Mouse (Mus musculus): ENCODE results near the gene Dhdds. TPM values are rescaled to one million over a fixed set of nuclear protein-coding genes. Genes with fewer than 3 reads are reported as not detected.

The Dhdds gene
- total RNA-seq, 2 experiments from 2014 or later = 17.9 to 28.9 TPM

DNA sequence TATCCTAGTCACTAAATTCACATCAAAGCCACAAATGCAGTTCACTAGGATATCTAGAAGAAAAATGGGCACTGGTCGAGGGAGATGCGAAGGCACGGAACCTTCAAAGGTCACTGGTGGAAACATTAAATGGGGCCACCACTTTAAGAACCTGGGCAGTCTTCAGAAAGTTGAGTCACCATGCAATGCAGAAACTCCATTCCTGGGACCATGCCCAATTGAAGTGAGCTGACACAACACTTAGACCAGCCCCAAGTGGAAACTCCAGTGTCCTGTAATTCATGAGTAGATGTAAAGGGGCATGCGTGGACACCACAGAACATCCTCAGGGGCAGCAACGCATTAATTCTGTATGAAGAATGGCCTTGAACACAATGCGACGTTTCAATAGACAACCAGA, 38.2 kb downstream of the Dhdds start:
- ATAC-seq (ENCODE audit: poor library complexity, severe bottlenecking) = no peak

DNA sequence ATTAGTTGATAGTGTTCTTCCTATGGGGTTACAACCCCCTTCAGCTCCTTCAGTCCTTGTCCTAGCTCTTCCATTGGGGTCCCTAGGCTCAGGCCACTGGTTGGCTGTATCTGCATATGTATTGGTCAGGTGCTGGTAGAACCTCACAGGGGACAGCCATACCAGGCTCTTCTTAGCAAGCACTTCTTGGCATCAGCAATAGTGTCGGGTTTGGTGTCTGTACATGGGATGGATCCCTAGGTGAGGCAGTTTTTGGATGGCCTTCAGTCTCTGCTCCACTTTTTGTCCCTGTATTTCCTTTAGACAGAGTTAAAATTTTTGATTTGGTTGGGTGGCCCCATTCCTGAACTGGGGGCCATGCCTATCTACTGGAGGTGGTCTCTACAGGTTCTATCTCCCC, 41.8 kb downstream of the Dhdds start:
- ATAC-seq (ENCODE audit: poor library complexity, severe bottlenecking) = no peak

DNA sequence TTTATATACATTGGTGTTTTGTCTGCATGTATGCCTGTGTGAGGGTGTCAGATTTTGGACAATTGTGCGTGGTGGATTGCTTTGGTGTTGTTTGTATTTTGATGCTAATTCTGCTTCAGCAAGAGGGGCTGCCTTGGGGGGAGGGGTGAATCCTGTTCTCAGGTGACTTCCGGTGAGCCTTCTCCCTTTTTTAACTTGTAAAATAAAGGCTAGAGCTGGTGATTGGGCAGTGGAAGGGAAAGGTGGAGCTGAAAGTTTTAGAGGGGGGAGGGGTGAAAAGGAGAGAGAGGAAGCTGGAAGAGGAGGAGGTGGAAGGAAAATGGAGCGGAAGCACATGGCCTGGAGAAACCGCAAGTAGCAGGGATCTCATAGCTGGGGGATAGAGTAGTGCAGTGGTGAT, 44.4 kb downstream of the Dhdds start:
- no peak for ATAC-seq (ENCODE audit: poor library complexity, severe bottlenecking)

DNA sequence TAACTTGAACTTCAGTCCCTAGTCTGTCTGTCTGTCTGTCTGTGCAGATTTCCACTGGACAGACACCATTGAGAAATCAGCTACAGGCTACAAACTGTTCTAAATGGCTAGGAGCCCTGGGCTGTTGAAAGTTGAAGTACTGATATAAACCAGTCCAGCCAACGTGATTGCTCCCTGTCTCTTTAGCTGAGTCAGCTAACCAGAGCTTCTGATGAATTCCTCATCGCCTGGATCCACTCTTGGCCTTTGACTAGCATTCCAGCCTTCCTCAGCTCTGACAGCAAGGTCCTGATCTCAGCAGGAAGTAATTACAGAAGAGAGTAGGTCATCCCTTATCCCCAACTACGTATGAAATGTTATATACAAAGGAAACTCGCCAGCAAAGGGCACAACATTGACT, 54.0 kb downstream of the Dhdds start:
- ATAC-seq (ENCODE audit: poor library complexity, severe bottlenecking) = no peak

DNA sequence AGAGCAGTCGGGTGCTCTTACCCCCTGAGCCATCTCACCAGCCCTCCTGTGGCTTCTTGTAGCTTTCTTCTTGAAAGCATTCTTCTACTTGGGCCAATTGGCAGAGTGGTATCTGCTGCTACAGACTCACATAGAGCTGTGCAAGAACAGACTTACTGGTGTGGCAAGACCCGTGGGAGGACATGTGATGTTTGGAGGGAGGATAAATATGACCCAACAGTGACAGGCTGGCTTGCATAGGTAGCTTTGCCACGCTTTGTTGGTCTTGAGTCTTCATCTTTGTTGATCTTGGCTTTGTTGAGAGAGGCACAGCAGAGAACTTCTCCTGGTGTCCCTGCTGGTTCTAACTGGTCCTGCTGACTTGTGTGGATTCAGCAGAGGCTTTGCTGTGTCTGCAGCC, 56.9 kb downstream of the Dhdds start:
- no peak for ATAC-seq (ENCODE audit: poor library complexity, severe bottlenecking)

DNA sequence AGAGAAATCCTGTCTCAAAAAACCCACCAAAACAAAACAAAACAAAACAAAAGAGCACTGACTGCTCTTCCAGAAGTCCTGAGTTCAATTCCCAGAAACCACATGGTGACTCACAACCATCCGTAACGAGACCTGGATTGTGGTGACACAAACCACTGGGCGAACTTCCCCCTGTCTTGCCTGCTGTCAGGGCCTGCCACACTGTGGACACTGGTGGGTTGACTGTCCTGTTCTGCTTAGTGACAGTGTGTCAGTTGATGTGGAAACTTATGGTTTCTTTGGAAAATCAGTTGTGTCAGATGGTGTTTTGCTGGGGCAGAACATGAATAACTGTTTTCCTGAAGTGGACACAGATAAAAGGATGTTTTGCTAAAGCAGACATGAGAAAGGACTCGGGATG, 58.0 kb downstream of the Dhdds start:
- ATAC-seq (ENCODE audit: poor library complexity, severe bottlenecking) = peak; percentile 72

DNA sequence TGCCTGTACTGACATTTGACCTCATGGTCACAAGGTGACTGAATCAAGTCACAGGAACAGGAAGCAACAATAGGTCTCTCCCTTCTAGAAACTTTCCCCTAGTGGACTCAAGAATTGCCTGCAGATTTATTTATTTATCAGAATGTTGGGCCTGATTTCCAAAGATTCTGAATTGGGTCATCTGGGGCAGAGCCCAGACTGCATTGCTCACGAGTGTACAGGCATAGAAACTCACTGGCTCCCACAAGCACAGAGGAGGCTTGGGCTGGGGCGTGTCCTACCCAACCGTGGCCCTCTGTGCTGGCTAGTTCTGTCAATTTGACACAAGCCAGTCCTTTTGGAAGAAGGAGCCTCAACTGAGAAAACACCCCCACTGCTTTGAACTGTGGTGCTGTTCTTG, 59.1 kb downstream of the Dhdds start:
- ATAC-seq (ENCODE audit: poor library complexity, severe bottlenecking) = no peak

DNA sequence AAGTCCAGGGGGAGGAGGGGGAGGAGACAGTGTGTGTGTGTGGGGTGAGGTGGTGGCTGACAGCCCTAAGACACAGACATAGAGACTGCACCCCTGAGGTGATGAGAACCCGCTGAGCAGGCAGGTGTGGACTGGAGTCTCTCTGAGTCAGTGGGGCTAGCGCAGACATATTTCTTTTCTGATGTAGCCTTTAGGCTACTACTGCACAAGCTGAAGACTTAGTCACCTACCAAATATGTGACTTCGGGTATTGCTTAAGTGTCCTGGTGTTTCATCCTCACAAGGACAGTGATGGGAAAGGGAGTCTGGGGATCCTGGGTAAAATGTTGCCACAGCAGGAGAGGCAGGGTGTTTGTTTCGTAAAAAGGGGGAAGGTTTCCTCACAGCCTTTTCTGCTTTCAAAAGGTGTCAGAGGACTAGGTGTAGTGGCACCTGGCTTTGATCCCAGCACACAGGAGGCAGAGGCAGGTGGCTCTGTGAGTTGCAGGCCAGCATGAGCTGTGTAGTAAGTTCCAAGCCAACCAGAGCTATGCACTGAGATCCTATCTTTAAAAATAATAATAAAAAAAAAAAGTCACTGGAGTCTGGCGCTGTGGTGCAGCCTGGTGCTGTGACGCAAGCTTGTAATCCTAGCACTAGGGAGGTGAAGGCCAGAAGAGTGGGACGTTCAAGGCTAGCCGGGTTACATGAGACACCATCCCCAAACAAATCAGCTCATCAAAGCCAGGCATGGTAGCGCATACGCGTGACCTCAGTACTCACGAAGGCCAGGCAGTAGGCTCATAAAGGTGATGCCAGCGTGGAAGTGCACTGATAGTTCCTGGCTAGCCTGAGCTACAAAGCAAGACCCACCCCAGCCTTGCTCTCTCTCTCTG, 60.1 kb downstream of the Dhdds start:
- ATAC-seq (ENCODE audit: poor library complexity, severe bottlenecking) = no peak

DNA sequence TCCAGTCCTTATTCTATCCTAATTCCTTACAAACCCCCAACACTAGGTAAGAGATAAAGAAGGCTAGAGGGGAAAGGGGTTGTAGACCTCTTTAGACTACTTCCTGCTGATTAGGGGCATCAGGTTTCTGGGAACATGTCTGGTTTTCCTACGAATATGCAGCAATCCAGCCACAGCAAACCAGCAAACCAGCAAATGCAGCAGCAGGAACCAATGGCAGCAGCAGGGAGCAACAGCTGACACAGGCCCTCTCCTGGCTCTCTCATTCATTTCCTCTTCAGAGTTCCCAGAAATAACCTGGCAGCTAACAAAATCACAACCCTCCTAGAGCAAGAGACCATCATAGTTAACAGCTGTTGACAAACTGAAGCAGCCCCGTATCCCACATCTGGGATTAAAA, 62.6 kb downstream of the Dhdds start:
- no peak for ATAC-seq (ENCODE audit: poor library complexity, severe bottlenecking)

DNA sequence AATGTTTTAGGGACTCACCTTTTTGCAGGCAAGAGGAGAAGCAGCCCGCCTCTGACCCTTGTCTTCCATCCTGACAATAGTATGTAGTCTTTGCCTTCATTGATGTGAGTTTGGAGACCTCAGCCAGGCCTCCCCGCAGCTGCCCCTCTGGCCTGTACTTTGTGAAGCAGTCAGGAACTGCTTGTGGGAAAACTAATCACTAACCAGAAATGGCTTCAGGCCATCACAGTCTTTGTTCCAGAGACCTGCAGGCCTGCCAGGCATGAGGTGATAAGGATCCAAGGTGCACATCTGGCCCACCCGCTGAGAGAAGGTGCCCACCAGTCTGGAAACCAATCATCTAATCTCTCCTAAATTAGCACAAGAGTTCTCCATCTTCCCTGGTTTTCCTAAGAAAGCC, 68.9 kb downstream of the Dhdds start:
- no peak for ATAC-seq (ENCODE audit: poor library complexity, severe bottlenecking)

DNA sequence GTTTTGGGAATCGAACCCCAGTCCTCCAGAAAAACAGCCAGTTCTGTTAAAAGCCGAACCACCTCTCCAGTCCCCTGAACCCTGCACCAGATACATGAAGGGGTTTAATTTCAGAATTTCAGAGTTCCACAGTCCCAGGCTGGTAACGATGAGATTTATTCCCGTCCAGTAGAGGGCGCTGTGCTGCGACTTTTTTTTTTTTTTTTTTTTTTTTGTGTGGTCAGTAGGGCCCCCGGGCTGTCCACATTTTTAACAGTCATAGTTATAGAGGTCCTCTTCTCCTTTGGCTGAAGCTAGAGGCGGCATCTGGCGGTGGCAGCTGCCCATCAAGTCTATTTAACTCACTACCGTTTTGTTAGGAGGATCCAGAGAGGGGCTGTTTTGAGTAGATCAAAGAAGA, 69.4 kb downstream of the Dhdds start:
- ATAC-seq (ENCODE audit: poor library complexity, severe bottlenecking) = peak; percentile 71

DNA sequence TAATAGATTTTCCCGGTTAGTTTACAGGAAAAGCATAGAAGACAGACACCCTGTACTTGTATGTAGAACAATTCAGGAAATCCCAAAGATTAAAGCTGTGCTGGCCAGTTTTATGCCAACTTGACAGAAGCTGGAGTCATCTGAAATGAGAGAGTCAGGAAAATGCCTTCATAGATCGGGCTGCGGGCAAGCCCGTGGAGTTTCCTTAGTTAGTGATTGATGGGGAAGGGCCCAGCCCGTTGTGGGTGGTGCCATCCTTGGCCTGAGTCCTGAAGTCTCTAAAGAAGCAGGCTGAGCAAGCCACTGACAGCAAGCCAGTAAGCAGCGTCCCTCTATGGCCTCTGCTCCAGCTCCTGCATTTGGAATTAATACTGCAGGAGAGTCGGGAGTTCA, 71.4 kb downstream of the Dhdds start:
- ATAC-seq (ENCODE audit: poor library complexity, severe bottlenecking) = no peak

DNA sequence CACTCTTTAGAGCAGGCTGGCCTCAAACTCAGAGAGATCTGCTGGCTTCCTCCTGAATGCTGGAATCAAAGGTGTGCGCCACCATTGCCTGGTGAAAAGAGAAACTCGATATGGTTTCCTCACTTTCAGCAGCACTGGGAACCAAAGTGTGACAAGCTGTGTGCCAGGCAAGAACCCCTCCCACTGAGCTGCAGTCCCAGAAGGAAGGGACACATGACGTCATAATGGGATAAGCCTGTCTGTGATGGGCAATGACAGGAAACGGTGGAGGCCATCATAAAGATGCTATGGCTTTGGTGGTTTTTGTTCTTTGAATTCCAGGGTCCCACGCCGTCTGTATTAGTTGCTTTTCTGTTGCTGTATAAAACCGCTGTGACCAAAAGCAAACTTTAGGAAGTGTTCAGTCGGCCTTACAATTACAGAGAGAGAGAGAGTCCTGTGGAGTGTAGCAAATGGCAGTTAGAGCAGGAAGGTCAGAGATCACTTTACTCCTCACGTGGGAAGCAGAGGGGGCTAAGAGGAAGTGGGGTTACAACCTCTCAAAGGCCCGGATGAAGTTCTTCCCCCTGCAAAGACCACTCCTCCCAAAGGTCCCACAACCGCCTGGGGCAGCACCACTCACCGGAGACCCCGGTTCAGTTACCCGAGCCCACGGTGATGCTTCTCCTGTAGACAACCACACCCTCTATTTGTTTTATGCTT, 72.0 kb downstream of the Dhdds start:
- ATAC-seq (ENCODE audit: poor library complexity, severe bottlenecking) = peak; percentile 67

DNA sequence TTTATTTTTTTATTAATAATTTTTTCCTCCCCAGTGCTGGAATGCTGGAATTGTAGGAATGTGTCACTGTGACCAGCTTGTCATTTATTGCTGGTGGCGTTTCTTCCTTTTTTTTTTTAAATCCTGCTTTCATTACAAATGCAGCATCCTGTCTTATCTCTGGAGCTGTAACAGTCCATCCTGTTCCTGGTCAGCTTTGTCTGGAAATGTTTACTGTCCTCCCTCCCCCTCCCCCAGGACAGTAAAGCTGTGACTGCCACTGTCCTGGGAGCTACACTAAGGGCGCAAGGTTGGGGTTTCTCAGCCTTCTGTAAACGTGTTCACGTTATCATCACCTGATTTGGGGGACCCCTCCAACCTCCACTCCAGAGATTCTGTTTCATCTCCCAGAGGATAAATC, 75.5 kb downstream of the Dhdds start:
- no peak for ATAC-seq (ENCODE audit: poor library complexity, severe bottlenecking)

DNA sequence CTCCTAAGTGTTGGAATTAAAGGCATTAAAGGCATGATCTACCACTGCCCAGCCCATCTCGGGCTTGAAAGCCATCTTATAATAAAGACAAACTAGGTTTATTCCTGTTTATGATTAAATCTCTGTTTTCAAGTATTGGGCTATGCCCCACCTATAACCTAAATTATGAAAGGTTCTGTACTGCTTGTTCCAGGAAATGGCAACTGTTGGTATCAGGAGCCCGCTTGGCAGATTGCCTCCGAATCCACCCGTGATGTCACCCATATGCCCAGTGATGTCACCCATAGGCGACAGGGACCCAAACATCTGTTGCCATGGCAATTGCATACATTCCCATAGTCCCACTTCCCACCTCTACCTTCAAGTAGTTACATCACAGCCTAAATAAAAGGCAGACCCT, 77.0 kb downstream of the Dhdds start:
- ATAC-seq (ENCODE audit: poor library complexity, severe bottlenecking) = no peak

Other genes with a start within 250 kb of the Dhdds start
- 95.9 and 112 TPM in 2 replicates for gene Arid1a, start 244.1 kb downstream of the Dhdds start, total RNA-seq (2015)
- gene Arid1a, start 244.1 kb downstream of the Dhdds start, total RNA-seq (2017) = 29.7 and 40.6 TPM in 2 replicates
- 109 and 112 TPM in 2 replicates for gene Rps6ka1, start 113.1 kb downstream of the Dhdds start, total RNA-seq (2015)
- gene Rps6ka1, start 113.1 kb downstream of the Dhdds start, total RNA-seq (2017) = 156 and 160 TPM in 2 replicates
- 1,486 and 1,526 TPM in 2 replicates for gene Hmgn2, start 32.3 kb downstream of the Dhdds start, total RNA-seq (2015)
- 700 and 725 TPM in 2 replicates for gene Hmgn2, start 32.3 kb downstream of the Dhdds start, total RNA-seq (2017)
- 4.8 TPM in 2 replicates for gene Lin28a, start 17.9 kb upstream of the Dhdds start, total RNA-seq (2015)
- 30.8 and 36.5 TPM in 2 replicates for gene Lin28a, start 17.9 kb upstream of the Dhdds start, total RNA-seq (2017)
- gene Zfp683, start 52.9 kb upstream of the Dhdds start, total RNA-seq (2015) = 0.20 and 0.66 TPM in 2 replicates
- gene Zfp683, start 52.9 kb upstream of the Dhdds start, total RNA-seq (2017) = not detected in 2 replicates
- gene Crybg2, start 59.9 kb upstream of the Dhdds start, total RNA-seq (2015) = 1.1 and 1.9 TPM in 2 replicates
- gene Crybg2, start 59.9 kb upstream of the Dhdds start, total RNA-seq (2017) = 0.04 and 0.15 TPM in 2 replicates
- gene Cd52, start 94.2 kb upstream of the Dhdds start, total RNA-seq (2015) = 2,426 and 2,524 TPM in 2 replicates
- gene Cd52, start 94.2 kb upstream of the Dhdds start, total RNA-seq (2017) = 3,236 and 3,524 TPM in 2 replicates
- gene Ubxn11, start 101.7 kb upstream of the Dhdds start, total RNA-seq (2015) = 0.89 and 1.8 TPM in 2 replicates
- 1.7 and 2.9 TPM in 2 replicates for gene Ubxn11, start 101.7 kb upstream of the Dhdds start, total RNA-seq (2017)
- 1,305 and 1,385 TPM in 2 replicates for gene Sh3bgrl3, start 127.9 kb upstream of the Dhdds start, total RNA-seq (2015)
- 523 and 622 TPM in 2 replicates for gene Sh3bgrl3, start 127.9 kb upstream of the Dhdds start, total RNA-seq (2017)
- gene Cep85, start 186.2 kb upstream of the Dhdds start, total RNA-seq (2015) = 11.4 and 20.6 TPM in 2 replicates
- gene Cep85, start 186.2 kb upstream of the Dhdds start, total RNA-seq (2017) = 17.7 TPM in 2 replicates
- 0.07 TPM in 1 of 2 replicates, not detected in the other for gene Gm7534, start 202.1 kb upstream of the Dhdds start, total RNA-seq (2015)
- not detected in 2 replicates for gene Gm7534, start 202.1 kb upstream of the Dhdds start, total RNA-seq (2017)
- not detected in 2 replicates for gene Catsper4, start 226.5 kb upstream of the Dhdds start, total RNA-seq (2015)
- gene Catsper4, start 226.5 kb upstream of the Dhdds start, total RNA-seq (2017) = not detected in 2 replicates
- 0.11 TPM in 1 of 2 replicates, not detected in the other for gene Cnksr1, start 237.5 kb upstream of the Dhdds start, total RNA-seq (2015)
- gene Cnksr1, start 237.5 kb upstream of the Dhdds start, total RNA-seq (2017) = not detected in 2 replicates
- not detected in 2 replicates for gene E130218I03Rik, start 242.7 kb upstream of the Dhdds start, total RNA-seq (2015)
- gene E130218I03Rik, start 242.7 kb upstream of the Dhdds start, total RNA-seq (2017) = not detected in 2 replicates
- gene Zfp593, start 244.7 kb upstream of the Dhdds start, total RNA-seq (2015) = 3.5 and 4.6 TPM in 2 replicates
- 3.8 and 5.9 TPM in 2 replicates for gene Zfp593, start 244.7 kb upstream of the Dhdds start, total RNA-seq (2017)
- not detected in 2 replicates for gene Gm30191, start 246.0 kb upstream of the Dhdds start, total RNA-seq (2015)
- not detected in 2 replicates for gene Gm30191, start 246.0 kb upstream of the Dhdds start, total RNA-seq (2017)

Data from megakaryocyte, adult 5-6 weeks (primary cell).